Mouse (Mus musculus) heart, embryonic 16.5 days (tissue): ENCODE data around the gene Abca2. TPM values are rescaled to one million over a fixed set of nuclear protein-coding genes. Genes with fewer than 3 reads are reported as not detected.

Experiments used
- ATAC-seq: fragments of 200-750 bp; cut with Nextera tagmentation; replicated peaks from 2 replicates; pipeline ENCODE4 v1.8.0; 2017; ENCODE audit warnings: moderate number of reproducible peaks; ENCODE audit not compliant: insufficient read depth, low FRiP score; ENCODE audit errors: extremely low read depth
- H3K27ac ChIP-seq: fragments of 300-500 bp; sonication (generic); 2 replicates; pipeline ENCODE4 v1.5.1; 2014; ENCODE audit warnings: mild to moderate bottlenecking, low read length, control low read depth, moderate library complexity
- H3K27me3 ChIP-seq: fragments of 300-500 bp; sonication (generic); 2 replicates; pipeline ENCODE4 v1.6.1; 2014; ENCODE audit warnings: low read length, mixed read lengths; ENCODE audit not compliant: control insufficient read depth, insufficient read depth
- H3K36me3 ChIP-seq: fragments of 300-500 bp; sonication (generic); 2 replicates; pipeline ENCODE4 v1.6.1; 2014; ENCODE audit not compliant: control insufficient read depth, insufficient read depth
- H3K4me1 ChIP-seq: fragments of 300-500 bp; sonication (generic); 2 replicates; pipeline ENCODE4 v1.6.1; 2014; ENCODE audit warnings: low read length, mixed read lengths; ENCODE audit not compliant: control insufficient read depth, insufficient read depth
- H3K4me2 ChIP-seq: fragments of 300-500 bp; sonication (generic); 2 replicates; pipeline ENCODE4 v1.6.1; 2014; ENCODE audit warnings: low read depth, mild to moderate bottlenecking, control low read depth, low read length
- H3K4me3 ChIP-seq: fragments of 300-500 bp; sonication (generic); 2 replicates; pipeline ENCODE4 v1.5.1; 2014; ENCODE audit warnings: mild to moderate bottlenecking, control low read depth, low read length
- H3K9ac ChIP-seq: fragments of 300-500 bp; sonication (generic); 2 replicates; pipeline ENCODE4 v1.6.1; 2014; ENCODE audit warnings: low read length, control low read depth
- H3K9me3 ChIP-seq: fragments of 300-500 bp; sonication (generic); replicated peaks from 2 replicates; pipeline ENCODE4 v1.6.1; 2016; ENCODE audit warnings: low read length; ENCODE audit not compliant: control insufficient read depth
- WGBS: fragments of 180-500 bp; shearing (Covaris S2); extraction: QIAGEN DNeasy Blood & Tissue Kit; methylation state at CpG from one replicate; pipeline ENCODE4 v1.1.7; 2014; 5-methylcytosine and 5-hydroxymethylcytosine counted together
- polyA plus RNA-seq: library from polyadenylated mRNA; unstranded; fragments of >200 nt; fragmentation: Nextera tagmentation; extraction: Ambion mirVana; gene quantifications from 2 replicates; pipeline ENCODE4 v1.2.1, GENCODE M21; 2015

The Abca2 gene
- polyA plus RNA-seq, 1 experiment from 2014 or later: 5.4 TPM

DNA sequence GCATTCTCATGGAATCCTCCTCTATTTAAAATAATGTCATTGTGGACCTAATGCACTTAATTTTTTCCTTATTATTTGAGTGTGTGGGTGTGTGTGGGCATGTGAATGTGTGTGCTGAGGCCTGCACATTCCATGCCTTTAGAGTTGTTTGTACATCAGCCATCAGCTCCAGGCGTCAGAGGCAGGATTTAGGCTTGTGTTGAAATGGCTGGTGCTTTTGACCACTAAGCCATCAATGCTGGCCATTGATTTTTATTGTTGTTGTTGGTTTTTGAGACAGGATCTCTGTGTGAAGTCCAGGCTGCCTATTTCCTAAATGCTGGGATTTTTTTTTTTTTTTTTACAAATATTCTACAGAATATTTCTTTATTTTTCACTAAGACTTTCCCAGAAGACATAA is 24.4 kb downstream of the Abca2 start:
- no peaks in the 10 kb centered on the region; the same call in 1 of the 2 replicates for H3K36me3 ChIP-seq
- H3K4me3 ChIP-seq: no peak overlapping the region
- no peak overlapping the region for H3K4me2 ChIP-seq
- no peaks in the 10 kb centered on the region for H3K27me3 ChIP-seq
- no peak overlapping the region for H3K27ac ChIP-seq
- H3K9ac ChIP-seq: no peak overlapping the region
- no peaks in the 10 kb centered on the region for H3K9me3 ChIP-seq
- H3K4me1 ChIP-seq: 0 out of 2 replicates have a peak, but pooled peaks cover 4% of the 10 kb centered on the region
- no peak for ATAC-seq
- WGBS: 56% methylated on average over 1 of the region's 1 CpGs

GRCm38 (mm10) chr2:25456205-25456953 is 27.9 kb downstream of the Abca2 start, which contains the start of gene Clic3:
Clic3 (plus strand) TSS chr2:25456838.
- no peaks in the 10 kb centered on the region for H3K9me3 ChIP-seq
- H3K36me3 ChIP-seq: no peaks in the 10 kb centered on the region; the same call in 1 of the 2 replicates
- 43% methylated on average over 14 of the region's 14 CpGs for WGBS
- no peak within 1 kb of the TSS for H3K27ac ChIP-seq
- no peak within 1 kb of the TSS for H3K9ac ChIP-seq
- no peak within 1 kb of the TSS for H3K4me2 ChIP-seq
- peaks cover 22% of the 10 kb centered on the region for H3K4me1 ChIP-seq
- ATAC-seq: no peak
- no peak within 1 kb of the TSS for H3K4me3 ChIP-seq
- no peaks in the 10 kb centered on the region for H3K27me3 ChIP-seq

- no peak for ATAC-seq
- peaks cover 26% of the 10 kb centered on the region for H3K4me1 ChIP-seq
- H3K4me3 ChIP-seq: no peak overlapping the region
- H3K9ac ChIP-seq: no peak overlapping the region
- H3K9me3 ChIP-seq: no peaks in the 10 kb centered on the region
- no peaks in the 10 kb centered on the region for H3K27me3 ChIP-seq
- no peaks in the 10 kb centered on the region; the same call in 1 of the 2 replicates for H3K36me3 ChIP-seq
- no peak overlapping the region for H3K4me2 ChIP-seq
- no peak overlapping the region for H3K27ac ChIP-seq
- WGBS: 70% methylated on average over 9 of the region's 9 CpGs
Observed at GRCm38 (mm10) chr2:25457022-25457896, 28.8 kb downstream of the Abca2 start.

DNA sequence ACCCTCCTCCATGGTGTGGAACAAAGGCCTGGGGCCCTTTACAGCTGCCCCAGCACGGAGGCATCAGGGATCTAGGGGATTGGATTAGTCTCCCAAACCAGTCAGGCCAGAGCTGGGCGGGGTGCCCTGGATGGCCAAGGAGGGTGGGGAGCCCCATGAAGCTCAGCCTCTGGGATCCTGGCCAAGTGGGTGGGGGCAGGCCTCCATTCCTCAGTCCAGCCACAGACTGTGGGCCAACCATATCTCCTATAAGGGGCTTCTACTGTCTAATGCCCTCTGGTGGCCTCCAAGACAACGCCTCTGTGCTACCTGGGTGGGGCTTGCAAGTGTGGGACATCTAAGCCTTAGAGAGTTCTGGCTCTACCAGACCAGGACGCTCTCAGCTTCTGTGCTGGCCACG is 30.4 kb downstream of the Abca2 start:
- ATAC-seq: no peak
- no peak overlapping the region for H3K4me3 ChIP-seq
- H3K9me3 ChIP-seq: no peaks in the 10 kb centered on the region
- no peaks in the 10 kb centered on the region for H3K27me3 ChIP-seq
- no peak overlapping the region for H3K4me2 ChIP-seq
- no peak overlapping the region for H3K27ac ChIP-seq
- no peaks in the 10 kb centered on the region; the same call in 1 of the 2 replicates for H3K36me3 ChIP-seq
- H3K9ac ChIP-seq: no peak overlapping the region
- WGBS: 69% methylated on average over 5 of the region's 5 CpGs
- H3K4me1 ChIP-seq: peaks cover 26% of the 10 kb centered on the region

- ATAC-seq: 0 out of 2 replicates have a peak, but pooled peaks have one; percentile 3
- Histone ChIP-seq H3K9ac (peak overlapping the region; percentile 83), H3K27me3 (no peaks in the 10 kb centered on the region), H3K4me3 (peak overlapping the region; percentile 69), H3K36me3 (no peaks in the 10 kb centered on the region; the same call in 1 of the 2 replicates), H3K4me1 (peaks cover 26% of the 10 kb centered on the region), H3K9me3 (no peaks in the 10 kb centered on the region), H3K4me2 (peak overlapping the region; percentile 84), H3K27ac (peak overlapping the region; percentile 94)
- WGBS: 29% methylated on average over 5 of the region's 5 CpGs
Observed at GRCm38 (mm10) chr2:25460135-25460534, 31.6 kb downstream of the Abca2 start.

GRCm38 (mm10) chr2:25460551-25461309 is 32.2 kb downstream of the Abca2 start, which contains the start of gene Paxx:
Paxx (minus strand) TSS chr2:25461094.
- peak within 1 kb of the TSS; percentile 69 for H3K4me3 ChIP-seq
- H3K9me3 ChIP-seq: no peaks in the 10 kb centered on the region
- ATAC-seq: peak; percentile 92
- peaks cover 29% of the 10 kb centered on the region for H3K4me1 ChIP-seq
- peak within 1 kb of the TSS; percentile 94 for H3K27ac ChIP-seq
- no peaks in the 10 kb centered on the region; the same call in 1 of the 2 replicates for H3K36me3 ChIP-seq
- H3K27me3 ChIP-seq: no peaks in the 10 kb centered on the region
- H3K4me2 ChIP-seq: peak within 1 kb of the TSS; percentile 84
- peak within 1 kb of the TSS; percentile 83 for H3K9ac ChIP-seq
- WGBS: under 1% methylated on average over 48 of the region's 48 CpGs

DNA sequence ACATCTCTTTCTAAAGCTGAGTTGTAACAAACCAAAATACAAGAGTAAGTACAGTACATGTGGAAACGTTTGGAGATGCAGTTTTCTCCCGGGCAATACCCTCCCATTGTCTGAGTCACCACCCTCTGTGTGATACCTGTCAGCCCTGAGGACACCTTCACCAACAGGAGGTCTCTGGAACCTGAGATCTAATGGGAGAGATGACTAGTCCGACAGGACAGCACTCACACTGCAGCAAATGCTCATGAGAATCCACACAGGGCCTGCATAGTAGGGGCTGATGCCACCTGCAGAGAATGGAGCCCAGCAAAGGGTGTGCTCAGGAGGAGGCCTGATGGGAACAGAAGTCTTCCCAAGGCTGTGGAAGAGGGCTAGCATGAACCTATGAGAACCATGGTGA is 32.9 kb downstream of the Abca2 start:
- ATAC-seq: no peak
- Histone ChIP-seq H3K9ac (peak overlapping the region; percentile 72), H3K4me3 (peak overlapping the region; percentile 69), H3K27ac (peak overlapping the region; percentile 94), H3K4me2 (peak overlapping the region; percentile 84), H3K36me3 (no peaks in the 10 kb centered on the region; the same call in 1 of the 2 replicates), H3K4me1 (peaks cover 27% of the 10 kb centered on the region), H3K9me3 (no peaks in the 10 kb centered on the region), H3K27me3 (no peaks in the 10 kb centered on the region)
- WGBS: 20% methylated on average over 3 of the region's 3 CpGs

DNA sequence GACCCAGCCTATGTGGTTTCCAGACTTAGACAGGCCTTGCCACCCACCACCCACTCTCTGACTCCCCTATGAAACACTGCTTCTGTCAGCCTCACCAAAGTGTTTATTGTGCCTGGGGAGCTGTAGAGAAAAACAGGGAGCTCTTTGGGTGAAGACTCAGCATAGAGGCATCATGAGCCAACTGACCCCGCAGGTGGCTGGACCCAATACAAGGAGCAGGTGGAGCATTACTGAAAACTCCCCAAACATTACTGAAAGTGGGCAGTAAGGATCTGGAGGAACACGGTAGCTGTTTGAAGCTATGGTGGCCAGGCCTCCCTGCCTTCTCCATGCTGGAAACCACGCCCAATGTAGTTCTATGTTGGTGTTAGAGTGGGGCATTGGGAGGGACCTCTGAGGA is 35.1 kb downstream of the Abca2 start:
- H3K4me1 ChIP-seq: peaks cover 39% of the 10 kb centered on the region
- 88% methylated on average over 3 of the region's 3 CpGs for WGBS
- no peak overlapping the region for H3K4me3 ChIP-seq
- H3K27ac ChIP-seq: no peak overlapping the region
- ATAC-seq: no peak
- no peaks in the 10 kb centered on the region for H3K36me3 ChIP-seq
- H3K9me3 ChIP-seq: no peaks in the 10 kb centered on the region
- no peak overlapping the region for H3K9ac ChIP-seq
- no peak overlapping the region for H3K4me2 ChIP-seq
- no peaks in the 10 kb centered on the region for H3K27me3 ChIP-seq
